Mouse (Mus musculus) lung, adult 18-20 months (tissue): ENCODE measurements around the gene Thada.
"Not testable (repeated sequence)": the region's sequence is repeated elsewhere in the genome, so short reads cannot be mapped to it uniquely, and the experiment has no call there.

Experiments used
- DNase-seq, 2 experiments: peaks; one replicate each; pipeline ENCODE4 v3.0.0; 2022; ENCODE audit warnings: mixed read lengths in 2 of 2

The Thada gene

DNA sequence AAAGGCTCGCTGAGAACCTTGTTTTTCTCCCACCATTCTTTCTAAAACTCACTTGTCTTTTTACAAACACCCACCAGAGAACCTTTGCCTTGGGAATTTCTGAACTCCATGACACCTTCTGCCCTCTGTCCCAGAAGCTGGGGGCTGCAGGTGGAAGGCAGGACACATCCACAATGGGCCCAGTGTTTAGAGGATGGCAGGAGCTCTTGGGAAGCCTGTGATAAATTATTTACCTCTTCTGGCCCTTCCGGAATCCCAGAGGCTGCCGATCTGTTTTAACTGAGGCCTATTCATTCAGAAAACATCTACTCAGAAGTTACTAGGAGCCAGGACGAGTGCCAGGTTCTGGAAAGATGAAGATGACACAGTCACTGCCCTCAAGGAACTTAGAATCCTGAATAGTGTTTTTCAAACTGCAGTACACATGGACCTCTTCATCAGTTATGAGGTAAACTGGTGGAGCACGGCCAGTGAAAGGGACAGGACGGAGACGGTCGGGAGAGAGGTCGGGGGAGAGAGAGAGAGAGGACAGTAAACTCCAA is 209.7 kb downstream of the Thada start:
- DNase-seq: no peak

DNA sequence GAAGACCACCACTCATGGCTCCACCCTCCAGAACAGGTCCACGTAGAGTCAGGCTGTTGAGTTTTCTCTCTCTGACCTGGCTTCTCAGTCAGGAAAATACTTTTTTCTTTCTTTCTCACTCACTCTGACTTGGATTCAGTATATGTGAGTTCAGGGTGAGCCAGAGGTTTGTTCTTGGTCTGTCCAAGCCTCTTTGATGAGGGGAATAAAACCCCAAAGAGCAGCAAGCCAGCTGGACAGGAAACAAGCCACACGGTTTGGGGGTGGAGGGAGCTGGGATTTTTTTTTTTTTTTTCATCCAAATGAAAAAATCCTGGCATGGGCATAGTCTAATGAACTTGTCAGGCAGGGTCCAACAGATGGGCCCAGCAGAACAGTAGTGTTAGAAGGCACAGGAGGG is 210.2 kb downstream of the Thada start:
- no peak for DNase-seq

DNA sequence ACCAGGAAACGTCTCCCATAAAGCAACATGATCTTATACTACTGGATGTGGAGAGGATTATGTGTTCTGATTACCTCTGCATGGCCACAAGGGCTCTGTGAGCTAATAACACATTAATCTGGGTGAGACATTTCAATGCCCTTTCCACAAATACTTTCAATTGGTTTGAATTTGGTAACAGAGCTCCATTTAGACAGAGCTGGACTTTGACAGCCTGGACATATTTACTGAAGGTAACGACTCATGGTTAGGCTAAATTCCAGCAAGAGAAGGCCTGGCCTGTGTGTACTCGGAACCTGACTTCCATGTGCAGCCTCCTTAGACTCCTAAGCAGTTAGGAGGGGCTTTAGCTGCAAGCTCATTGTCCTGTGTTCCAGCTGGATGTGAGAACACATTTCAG is 214.6 kb downstream of the Thada start:
- DNase-seq: no peak

DNA sequence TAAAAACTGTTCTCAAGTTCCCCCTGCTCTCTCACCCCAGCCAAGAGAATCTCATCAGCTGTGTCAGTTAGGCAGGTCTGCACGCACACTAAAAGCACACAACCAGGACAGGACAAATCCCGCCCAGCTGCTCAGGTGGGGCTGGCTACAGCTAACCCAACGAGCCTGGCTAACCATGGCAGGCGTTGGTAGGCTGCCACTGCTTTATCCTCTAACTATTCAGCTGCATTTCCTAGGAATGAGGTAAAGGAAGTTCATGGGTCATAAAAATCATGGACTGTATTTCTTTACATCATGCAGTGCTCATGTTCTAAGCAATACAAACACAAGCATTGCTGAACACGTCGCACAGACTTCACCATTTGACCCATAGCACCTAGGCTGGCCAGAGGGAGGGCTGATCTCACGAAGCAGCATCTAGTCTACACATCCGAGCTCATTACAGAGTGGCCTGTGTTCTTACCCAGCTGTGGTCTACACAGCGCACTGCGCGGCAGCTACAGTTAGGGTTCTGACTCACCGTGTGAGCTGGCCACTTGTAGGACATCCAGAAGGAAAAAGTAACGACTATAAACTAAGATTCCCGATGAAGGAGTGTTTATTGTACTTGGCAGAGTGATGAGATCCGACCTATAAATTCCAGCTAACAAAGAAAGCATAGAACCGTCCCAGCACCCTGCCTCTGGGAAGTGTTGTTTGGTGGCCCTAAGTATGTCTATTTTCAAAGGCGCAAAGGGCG is 221.7 kb downstream of the Thada start:
- DNase-seq: no peak

DNA sequence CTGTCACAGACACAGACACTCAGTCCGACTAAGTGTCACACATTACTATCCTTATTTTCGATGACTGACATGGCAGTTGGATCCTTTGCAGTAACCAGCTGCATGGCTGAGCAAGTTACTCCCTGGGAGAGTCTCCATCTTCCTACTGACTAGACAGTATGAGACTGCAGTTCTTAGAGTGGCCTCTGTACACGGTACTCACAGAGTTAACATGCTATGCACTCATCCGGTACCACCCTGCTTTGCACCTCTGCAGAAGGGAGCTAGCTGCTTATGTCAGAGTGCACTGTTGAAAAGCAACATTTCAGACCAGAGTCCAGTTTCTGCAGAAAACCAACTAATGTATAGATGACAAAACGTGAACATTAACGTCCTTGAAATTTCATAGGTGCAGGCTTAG is 222.2 kb downstream of the Thada start:
- DNase-seq: no peak

GRCm38 (mm10) chr17:84241308-84241957 is 224.6 kb downstream of the Thada start:
- DNase-seq: no peak

GRCm38 (mm10) chr17:84239679-84240292 is 226.2 kb downstream of the Thada start:
- DNase-seq: no peak

DNA sequence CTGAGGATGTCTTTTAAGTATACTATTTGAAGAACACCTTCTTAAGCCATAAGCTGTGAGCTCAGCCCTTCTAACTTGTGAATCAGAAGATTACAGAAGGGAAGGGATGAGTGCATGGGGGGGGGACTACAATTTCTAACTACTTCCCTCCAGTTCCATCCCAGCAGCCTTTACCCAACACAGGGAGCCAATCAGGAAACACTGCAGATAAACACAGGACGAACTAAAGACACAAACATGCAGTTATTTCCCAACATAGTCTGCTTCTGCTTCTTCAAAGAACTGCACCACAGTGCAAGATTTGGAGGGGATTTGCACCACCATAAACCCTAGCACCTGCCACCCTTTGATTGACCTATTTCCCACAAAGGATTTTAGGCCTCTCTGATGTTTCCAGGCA is 227.8 kb downstream of the Thada start:
- no peak for DNase-seq

DNA sequence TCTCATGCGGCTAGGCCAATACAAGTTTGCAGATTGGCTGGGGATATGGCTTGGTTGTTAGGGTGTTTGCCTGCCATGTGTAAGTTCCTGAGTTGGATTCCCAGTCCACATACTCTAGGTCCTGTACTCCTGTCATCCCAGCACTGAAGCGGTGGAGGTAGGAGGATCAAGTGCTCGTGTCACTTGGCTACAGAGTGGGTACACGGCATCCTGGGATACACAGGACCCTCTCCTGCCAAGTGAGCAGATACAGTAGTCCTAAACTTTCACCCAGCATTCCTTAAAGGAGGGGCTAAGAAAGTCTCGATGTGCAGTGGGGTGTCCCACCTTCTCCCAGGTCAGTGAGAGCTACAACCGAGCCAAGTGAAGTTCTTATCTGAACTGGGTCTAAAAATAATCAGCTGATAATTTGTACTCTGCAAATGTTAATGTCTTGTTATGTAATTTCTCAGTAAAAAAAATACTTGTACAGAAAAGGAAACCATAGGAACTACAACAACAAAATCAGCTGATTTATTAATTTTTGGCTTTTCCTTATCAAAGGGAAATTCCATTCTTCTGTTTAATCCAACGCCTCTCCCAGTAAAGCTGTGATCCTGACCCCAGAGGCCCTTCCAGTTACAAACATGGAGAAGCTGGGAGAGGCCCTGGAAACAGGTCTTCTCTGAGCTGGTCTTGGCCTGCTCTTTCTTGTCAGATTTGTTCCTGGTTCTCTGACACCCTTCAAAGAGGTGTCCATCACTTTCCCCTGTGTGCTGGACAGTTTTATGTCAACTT is 229.0 kb downstream of the Thada start:
- DNase-seq: peak; percentile 27 to 32

GRCm38 (mm10) chr17:84235399-84235928 is 230.5 kb downstream of the Thada start:
- DNase-seq: no peak

DNA sequence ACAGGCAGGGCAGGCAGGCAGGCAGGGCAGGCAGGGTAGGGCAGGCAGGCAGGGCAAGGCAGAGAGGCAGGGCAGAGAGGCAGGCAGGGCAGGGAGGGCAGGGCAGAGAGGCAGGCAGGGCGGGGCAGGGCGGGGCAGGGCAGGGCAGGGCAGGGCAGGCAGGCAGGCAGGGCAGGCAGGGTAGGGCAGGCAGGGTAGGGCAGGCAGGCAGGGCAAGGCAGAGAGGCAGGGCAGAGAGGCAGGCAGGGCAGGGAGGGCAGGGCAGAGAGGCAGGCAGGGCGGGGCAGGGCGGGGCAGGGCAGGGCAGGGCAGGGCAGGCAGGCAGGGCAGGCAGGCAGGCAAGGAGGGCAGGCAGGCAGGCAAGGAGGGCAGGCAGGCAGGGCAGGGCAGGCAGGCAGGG is 231.2 kb downstream of the Thada start:
- not testable (repeated sequence) for DNase-seq

DNA sequence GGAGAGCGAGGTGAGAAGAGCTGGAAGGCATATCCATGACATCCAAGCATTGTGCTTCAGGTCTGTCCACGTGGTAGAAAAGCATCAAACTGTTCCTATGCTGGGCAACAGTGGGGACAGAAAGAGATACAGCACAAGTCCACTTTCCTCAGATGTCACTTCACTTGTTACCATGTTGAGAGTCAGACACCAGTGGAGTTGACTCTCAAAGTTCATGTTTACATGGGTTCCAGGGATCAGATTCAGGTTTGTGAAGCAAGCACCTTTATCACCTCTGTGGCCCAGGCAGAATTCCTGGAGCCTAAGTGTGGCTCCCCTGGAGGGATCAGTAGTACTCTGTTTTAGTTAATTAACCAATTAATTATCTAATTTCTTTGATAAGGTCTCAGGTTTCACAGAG is 232.2 kb downstream of the Thada start:
- DNase-seq: no peak

DNA sequence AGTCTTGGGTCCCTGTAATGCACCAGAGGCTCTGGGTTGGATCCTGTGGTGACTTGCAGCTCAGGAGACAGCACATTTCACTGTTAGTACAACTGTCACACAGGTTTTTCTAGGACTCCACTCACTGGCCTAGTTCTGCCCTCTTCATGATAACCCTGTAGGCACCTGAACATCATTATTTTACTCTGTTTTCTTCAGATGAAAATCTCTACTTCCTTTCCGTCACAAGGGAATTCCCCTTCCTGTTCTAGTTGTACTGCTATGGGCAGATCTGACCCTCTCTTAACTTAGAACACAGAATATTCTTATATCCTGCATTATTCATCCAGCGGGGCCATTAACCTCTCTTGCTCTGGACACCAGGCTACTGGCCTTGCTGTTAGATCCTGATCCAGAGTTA is 234.6 kb downstream of the Thada start:
- DNase-seq: no peak

GRCm38 (mm10) chr17:84228223-84228622 is 237.8 kb downstream of the Thada start:
- DNase-seq: no peak

GRCm38 (mm10) chr17:84226681-84227080 is 239.3 kb downstream of the Thada start:
- no peak for DNase-seq

DNA sequence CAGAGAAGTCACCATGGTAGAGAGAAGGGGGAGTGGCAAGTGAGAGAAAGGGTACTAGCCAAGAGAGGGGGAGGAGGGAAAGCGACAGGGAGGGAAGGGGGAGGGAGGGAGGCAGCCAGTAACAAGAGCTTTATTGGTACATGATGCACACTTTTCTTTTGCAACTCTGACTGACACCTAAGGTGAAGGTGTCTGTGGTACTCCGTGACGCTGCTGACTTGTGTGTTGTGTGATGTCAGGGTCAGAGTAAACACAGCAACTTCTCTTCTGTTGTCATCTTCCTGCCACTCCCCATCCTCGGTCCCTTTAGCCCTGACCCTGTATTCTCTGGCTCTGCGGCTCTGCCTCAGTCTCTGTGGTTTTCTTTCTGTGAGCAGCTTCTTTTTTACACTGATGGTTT is 239.8 kb downstream of the Thada start:
- DNase-seq: no peak

GRCm38 (mm10) chr17:84224217-84224887 is 241.7 kb downstream of the Thada start:
- no peak for DNase-seq

DNA sequence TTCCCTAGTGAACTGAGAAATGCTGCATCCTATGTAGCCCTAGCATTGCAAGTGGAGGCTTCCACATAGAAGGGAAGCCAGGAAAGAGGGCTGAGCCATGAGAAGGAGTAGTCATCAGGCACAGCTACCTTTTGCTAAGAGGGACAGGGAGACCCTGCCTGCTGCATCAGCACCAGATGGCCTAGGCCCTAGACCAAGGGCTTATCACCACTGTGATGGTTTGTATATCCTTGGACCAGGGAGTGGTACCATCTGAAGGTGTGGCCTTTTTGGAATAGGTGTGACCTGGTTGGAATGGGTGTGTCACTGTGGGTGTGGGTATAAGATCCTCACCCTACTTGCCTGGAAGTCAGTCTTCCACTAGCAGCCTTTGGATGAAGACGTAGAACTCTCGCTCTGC is 247.2 kb downstream of the Thada start:
- DNase-seq: not testable (repeated sequence)

- DNase-seq: no peak
These were observed 248.3 kb downstream of the Thada start for GRCm38 (mm10) chr17:84217696-84218095.

DNA sequence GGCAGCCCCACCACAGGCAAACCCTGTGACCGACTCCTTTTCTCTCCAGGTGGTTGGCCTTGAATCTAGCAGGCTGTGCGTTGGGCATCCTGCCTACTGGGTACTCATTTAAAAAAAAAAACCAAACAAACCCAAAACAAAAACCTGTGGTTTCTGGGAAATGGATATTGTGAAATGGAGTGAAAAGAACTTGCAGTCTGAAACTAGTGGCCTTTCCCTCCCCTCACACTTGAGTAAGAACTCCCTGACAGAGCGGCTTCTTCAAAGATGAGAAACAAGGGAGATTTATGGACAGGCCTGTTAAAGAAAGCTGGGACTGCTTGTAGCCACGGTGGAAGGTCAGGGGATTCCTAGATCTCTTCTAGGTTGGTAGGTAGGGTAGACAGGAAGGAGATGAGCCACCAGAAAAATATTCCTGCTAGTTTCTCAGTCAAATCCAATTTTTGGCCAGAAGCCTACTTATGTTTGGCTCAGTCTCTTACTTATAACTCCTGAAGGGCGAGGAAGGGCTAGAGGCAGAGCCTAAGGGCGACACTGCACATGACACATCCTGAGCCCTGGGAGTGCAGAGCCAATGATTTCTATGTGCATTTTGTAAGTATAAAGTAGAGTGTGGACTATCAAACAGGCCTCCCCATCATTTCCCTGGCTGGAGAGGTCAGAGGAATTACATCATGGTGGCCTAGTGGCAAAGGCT is 250.6 kb downstream of the Thada start:
- peak; percentile 26 to 33 for DNase-seq

- no peak for DNase-seq
These were observed 252.5 kb downstream of the Thada start for GRCm38 (mm10) chr17:84213464-84213863.

GRCm38 (mm10) chr17:84207611-84208010 is 258.4 kb downstream of the Thada start:
- DNase-seq: no peak
